Mouse (Mus musculus) E14TG2a.4 (cell line): ENCODE data around the gene Dync1i1.

Experiments
- H3K27me3 ChIP-seq: 2 replicates; pipeline ENCODE4 v1.6.1; 2014; ENCODE audit warnings: low read length, control low read depth; ENCODE audit not compliant: insufficient read depth
- H3K36me3 ChIP-seq: 2 replicates; pipeline ENCODE4 v1.6.1; 2014; ENCODE audit warnings: low read length, control low read depth; ENCODE audit not compliant: insufficient read depth
- H3K4me1 ChIP-seq: replicated peaks from 2 replicates; pipeline ENCODE4 v1.6.1; 2014; ENCODE audit warnings: low read depth, low read length, control low read depth
- H3K4me3 ChIP-seq: replicated peaks from 2 replicates; pipeline ENCODE4 v1.5.1; 2014; ENCODE audit warnings: mild to moderate bottlenecking, low read length
- H3K9me3 ChIP-seq: 2 replicates; pipeline ENCODE4 v1.6.1; 2014; ENCODE audit warnings: low read length, control low read depth
- CTCF ChIP-seq: conservative IDR thresholded peaks from 2 replicates; pipeline ENCODE4 v1.5.1; 2014; ENCODE audit warnings: low read length
- NANOG ChIP-seq: IDR thresholded peaks from 2 replicates; pipeline ENCODE4 v1.6.1; 2014; ENCODE audit warnings: borderline replicate concordance, low read length, mixed read lengths
- POU5F1 ChIP-seq: IDR thresholded peaks from 2 replicates; pipeline ENCODE4 v1.6.1; 2014; ENCODE audit warnings: low read length, borderline replicate concordance

The Dync1i1 gene

DNA sequence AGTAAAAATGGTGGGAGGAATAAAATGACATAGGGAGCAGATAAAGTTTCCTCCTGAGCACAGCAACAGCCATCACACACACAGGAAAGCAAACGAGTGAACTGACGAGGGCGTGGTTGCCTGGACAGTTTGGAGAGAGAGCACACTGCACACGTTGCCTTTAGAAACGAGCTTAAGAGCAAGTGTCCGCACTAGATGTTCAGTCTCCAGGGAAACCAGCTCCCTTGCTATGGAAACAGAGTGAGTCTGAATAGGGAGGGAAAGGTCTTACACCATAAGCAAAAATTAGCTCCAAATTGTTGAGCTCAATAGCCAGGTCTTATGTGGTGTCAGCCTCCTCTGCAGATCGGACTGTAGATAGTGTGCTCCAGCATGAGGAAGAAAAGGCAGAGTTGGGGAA lies 65.2 kb downstream of the Dync1i1 start:
- Histone ChIP-seq H3K36me3 (no peaks in the 10 kb centered on the region), H3K4me3 (no peak overlapping the region), H3K9me3 (no peaks in the 10 kb centered on the region), H3K27me3 (no peaks in the 10 kb centered on the region), H3K4me1 (peaks cover 10% of the 10 kb centered on the region)
- TF ChIP-seq POU5F1 = no peak
- no peak for TF ChIP-seq NANOG
- TF ChIP-seq CTCF = no peak

- H3K4me3 ChIP-seq = no peak overlapping the region
- no peak for TF ChIP-seq POU5F1
- TF ChIP-seq NANOG = no peak
- no peak for TF ChIP-seq CTCF
- no peaks in the 10 kb centered on the region for H3K36me3 ChIP-seq
- H3K9me3 ChIP-seq = no peaks in the 10 kb centered on the region
- peaks cover 10% of the 10 kb centered on the region for H3K4me1 ChIP-seq
- no peaks in the 10 kb centered on the region for H3K27me3 ChIP-seq
Measured at GRCm38 (mm10) chr6:5794106-5794753, 68.8 kb downstream of the Dync1i1 start.

DNA sequence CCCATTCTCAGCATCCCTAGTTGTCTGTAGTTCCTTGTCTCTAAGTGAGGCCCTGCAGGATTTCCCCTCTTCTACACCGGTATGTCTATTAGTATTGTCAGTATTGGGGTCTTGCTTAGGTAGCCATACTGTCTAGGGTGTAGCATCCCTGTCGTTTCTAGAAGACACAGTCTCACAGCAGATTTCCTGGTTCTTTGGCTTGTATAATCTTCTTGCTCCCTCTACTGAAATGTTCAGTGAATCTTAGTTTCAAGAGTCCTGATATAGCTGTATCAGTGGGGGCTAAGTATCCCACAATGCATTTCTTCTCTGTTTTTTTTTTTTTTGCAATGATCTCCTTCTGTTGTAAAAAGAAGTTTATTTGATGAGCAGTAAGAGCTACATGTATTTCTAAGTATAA lies 69.9 kb downstream of the Dync1i1 start:
- peaks cover 10% of the 10 kb centered on the region for H3K4me1 ChIP-seq
- no peaks in the 10 kb centered on the region for H3K9me3 ChIP-seq
- H3K27me3 ChIP-seq = no peaks in the 10 kb centered on the region
- H3K36me3 ChIP-seq = no peaks in the 10 kb centered on the region
- no peak for TF ChIP-seq CTCF
- no peak for TF ChIP-seq NANOG
- no peak for TF ChIP-seq POU5F1
- H3K4me3 ChIP-seq = no peak overlapping the region

GRCm38 (mm10) chr6:5802124-5802839 lies 76.8 kb downstream of the Dync1i1 start:
- peak; percentile 46 for TF ChIP-seq CTCF
- TF ChIP-seq NANOG = no peak
- H3K27me3 ChIP-seq = no peaks in the 10 kb centered on the region
- H3K9me3 ChIP-seq = no peaks in the 10 kb centered on the region
- H3K4me3 ChIP-seq = no peak overlapping the region
- H3K36me3 ChIP-seq = no peaks in the 10 kb centered on the region
- H3K4me1 ChIP-seq = peaks cover 4% of the 10 kb centered on the region; the same call in 1 of the 2 replicates

DNA sequence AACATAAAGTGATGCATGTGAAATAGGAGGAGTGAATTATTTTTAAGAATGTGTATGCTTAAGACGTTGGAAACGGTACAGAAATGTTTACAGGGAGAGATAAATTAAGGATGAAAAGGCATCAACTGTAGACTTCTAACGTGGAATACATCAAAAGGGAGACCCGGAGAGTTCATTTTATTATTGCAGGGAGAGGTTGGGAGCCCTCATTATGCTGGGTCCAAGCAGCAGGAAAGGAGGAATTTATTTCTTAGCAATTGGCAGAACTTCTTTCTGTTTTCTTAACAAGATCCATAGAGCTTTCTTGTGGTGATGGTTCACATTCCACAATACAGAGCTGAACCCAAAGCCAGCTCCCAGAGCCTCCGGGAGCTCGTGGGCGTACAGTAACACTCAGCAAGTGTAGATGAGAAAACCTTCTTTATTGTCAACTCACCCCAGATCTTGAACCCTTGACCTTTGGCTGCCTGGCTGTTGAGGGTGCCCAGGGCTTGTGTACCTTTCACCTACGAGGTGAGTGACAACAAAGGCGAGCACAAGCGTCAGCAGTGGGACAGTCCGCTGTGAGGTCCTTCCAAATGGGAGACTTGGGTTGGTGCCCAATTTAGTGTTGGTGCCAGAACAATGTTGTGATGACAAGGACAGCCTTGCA lies 77.5 kb downstream of the Dync1i1 start:
- Histone ChIP-seq H3K27me3 (no peaks in the 10 kb centered on the region), H3K4me1 (peaks cover 4% of the 10 kb centered on the region; the same call in 1 of the 2 replicates), H3K9me3 (no peaks in the 10 kb centered on the region), H3K36me3 (no peaks in the 10 kb centered on the region), H3K4me3 (no peak overlapping the region)
- TF ChIP-seq POU5F1 (no peak), NANOG (no peak)

GRCm38 (mm10) chr6:5808008-5808421 lies 82.6 kb downstream of the Dync1i1 start:
- no peaks in the 10 kb centered on the region for H3K27me3 ChIP-seq
- no peaks in the 10 kb centered on the region for H3K36me3 ChIP-seq
- TF ChIP-seq CTCF (no peak), POU5F1 (no peak), NANOG (no peak)
- H3K9me3 ChIP-seq = no peaks in the 10 kb centered on the region
- peaks cover 27% of the 10 kb centered on the region for H3K4me1 ChIP-seq
- no peak overlapping the region for H3K4me3 ChIP-seq

DNA sequence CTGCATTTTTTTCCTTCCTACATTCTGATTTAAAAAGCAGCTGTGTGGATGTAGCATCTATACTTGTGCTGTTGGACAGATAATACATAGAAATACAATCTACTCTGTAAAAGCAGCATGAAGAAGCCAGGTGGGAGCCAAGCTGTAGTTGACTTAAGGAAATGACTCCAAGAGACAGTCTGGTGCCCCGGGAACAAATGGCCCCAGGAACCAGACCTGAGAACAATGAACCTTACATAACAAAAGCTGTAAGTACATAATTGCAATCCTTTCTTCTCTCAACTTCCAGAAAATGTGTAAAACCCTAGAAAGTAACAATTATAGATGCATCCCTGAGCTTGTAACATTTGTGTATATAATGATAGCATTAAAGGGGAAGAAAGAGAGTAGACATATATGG lies 86.6 kb downstream of the Dync1i1 start:
- H3K4me3 ChIP-seq = no peak overlapping the region
- 0 out of 2 replicates have a peak, but pooled peaks have one; percentile 22 for TF ChIP-seq NANOG
- TF ChIP-seq POU5F1 = no peak
- peaks cover 31% of the 10 kb centered on the region for H3K4me1 ChIP-seq
- H3K36me3 ChIP-seq = no peaks in the 10 kb centered on the region
- H3K27me3 ChIP-seq = no peaks in the 10 kb centered on the region
- H3K9me3 ChIP-seq = no peaks in the 10 kb centered on the region

DNA sequence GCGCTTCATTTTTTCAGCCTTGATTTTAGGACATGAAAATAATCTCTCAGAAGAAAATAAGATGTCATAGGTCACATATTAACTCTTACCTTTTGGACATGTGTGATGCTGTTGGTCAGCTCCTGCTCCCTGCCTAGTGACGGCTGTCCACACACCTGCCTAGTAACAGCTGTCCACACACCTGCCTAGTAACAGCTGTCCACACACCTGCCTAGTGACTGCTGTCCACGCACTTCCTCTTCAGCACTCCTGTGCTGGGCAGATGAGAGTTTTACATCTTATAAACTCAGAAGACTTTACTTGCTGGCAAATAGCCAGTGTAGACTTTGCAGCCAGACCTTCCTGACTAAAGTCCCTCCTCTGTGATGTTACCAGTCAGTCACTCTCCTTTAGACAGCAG lies 94.2 kb downstream of the Dync1i1 start:
- no peaks in the 10 kb centered on the region for H3K9me3 ChIP-seq
- no peak for TF ChIP-seq CTCF
- no peak for TF ChIP-seq POU5F1
- TF ChIP-seq NANOG = no peak
- no peaks in the 10 kb centered on the region for H3K27me3 ChIP-seq
- no peaks in the 10 kb centered on the region for H3K4me1 ChIP-seq
- no peaks in the 10 kb centered on the region for H3K36me3 ChIP-seq
- no peak overlapping the region for H3K4me3 ChIP-seq

GRCm38 (mm10) chr6:5825461-5825860 lies 100.0 kb downstream of the Dync1i1 start:
- Histone ChIP-seq H3K4me1 (no peaks in the 10 kb centered on the region), H3K27me3 (no peaks in the 10 kb centered on the region), H3K9me3 (no peaks in the 10 kb centered on the region), H3K36me3 (no peaks in the 10 kb centered on the region), H3K4me3 (no peak overlapping the region)
- no peak for TF ChIP-seq NANOG
- TF ChIP-seq POU5F1 = no peak
- TF ChIP-seq CTCF = no peak
